Mouse (Mus musculus) kidney, adult 11 months (tissue): ENCODE data around the gene Twist2.

ENCODE experiments used
- DNase-seq: peaks from one replicate; pipeline ENCODE4 v3.0.0; 2022

Twist2 gene

DNA sequence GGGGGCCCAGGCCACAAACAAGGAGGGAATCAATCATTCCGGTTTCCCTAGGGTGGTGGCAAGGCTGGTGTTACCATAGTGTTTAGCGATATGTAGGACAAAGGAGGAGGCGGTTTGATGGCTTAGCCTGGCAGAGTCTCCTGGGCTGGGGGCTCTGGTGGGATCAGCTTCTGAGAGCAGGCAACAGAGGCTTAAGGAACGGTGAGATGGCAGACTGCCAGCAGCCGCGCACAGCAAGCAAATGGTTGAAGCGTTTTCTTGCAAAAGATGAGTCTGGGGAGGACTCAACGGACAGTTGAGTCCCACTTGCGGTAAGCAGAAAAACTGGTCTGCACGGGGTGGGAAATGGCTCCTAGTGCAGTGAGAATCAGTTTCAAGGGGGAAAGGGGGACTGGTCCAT, 19.3 kb downstream of the Twist2 start:
- no peak for DNase-seq

DNA sequence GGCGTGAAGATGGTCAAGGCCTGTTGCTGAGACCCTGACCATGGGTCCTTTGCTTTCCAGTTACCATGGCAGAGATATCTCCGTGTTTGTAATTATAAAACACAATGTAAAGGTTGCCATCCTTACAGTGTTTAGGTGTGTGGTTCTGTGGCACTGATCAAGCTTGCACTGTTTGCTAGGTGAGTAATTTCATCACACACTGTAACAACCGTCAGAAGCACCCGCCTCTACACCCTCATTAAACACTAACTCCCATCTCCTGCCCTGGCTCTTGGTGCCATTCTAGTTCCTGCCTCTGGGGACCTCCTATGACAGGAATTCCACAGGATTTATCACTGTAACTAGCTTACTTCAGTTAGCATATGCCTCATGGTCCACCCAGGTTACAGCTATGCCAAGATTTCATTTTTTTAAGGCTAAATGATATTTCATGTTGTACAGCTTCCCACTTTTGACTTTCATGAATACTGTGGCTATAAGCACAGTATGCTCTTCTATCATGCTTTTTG, 21.1 kb downstream of the Twist2 start:
- no peak for DNase-seq

DNA sequence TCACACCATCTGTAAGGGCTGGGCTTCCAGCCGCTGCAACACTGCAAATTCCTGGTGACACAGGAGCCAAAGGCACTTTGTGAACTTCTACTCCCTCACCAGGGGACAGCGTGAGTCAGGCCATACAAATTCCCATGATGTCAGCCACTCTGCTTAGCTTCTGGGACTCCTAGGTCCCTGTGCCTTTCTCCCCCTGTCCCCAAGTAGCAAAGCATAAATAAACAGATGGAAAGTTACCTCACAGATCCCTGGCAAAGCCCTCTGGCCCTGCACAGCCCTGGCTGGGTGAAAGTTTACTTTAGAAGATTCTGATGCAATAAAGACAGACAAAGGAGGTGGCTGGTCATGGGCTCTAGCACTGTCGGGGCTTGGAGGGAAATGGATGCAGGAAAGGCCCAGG, 22.3 kb downstream of the Twist2 start:
- DNase-seq, result no peak

DNA sequence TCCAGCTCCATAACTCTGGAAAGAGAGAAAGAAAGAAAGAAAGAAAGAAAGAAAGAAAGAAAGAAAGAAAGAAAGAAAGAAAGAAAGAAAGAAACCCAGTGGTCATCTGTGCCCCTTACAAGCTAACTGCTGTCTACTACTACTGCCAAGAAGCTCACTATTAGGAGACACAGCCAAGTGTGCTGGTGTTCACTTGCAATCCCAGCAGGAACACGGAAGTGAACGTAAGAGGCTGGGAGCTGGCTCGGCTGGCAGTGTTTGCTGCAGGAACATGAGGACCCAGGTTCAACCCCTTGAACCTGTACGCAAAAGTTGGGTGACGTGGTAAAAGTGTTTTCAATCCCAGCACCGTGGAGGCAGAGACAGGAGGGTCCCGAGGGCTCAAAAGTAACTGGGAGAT, 22.7 kb downstream of the Twist2 start:
- no peak for DNase-seq

DNA sequence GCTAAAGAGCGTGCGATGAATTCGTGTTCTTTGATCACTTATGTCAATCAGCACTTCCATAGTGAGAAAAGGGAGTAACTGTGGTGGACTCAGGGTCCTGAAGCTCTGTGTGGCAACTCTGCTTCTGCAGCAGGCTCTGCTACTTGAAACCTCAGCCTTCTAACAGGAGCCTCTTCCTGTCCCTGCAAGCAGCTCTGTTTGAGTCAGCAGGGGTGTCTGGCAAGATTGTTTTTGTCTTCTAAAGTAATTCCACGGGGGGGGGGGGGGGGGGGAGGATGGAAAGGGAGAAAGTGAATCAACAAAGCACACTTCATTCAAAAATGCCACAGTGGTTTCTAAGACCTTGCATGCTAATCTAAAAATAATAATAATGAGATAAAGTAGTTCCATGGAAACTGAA, 24.0 kb downstream of the Twist2 start:
- no peak for DNase-seq

DNA sequence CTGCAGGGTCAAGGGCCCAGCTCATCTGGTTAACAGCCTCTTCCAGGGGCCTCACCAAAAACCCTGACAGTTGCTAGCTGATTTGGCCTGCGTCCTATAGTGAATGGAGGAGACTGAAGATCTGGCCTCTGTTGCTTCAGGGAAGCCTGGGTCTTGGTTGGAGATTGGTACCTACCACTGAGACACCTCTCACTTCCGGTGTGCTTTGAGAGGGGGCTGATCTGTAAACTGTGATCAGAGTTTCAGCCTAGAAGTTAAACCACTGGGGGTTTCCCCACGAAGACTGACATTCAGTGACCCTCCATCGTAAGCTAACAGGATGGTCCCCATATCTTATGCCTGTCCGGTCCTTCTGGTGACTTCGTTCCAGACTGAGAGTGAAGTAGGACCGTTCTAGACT, 30.7 kb downstream of the Twist2 start:
- DNase-seq, result no peak

DNA sequence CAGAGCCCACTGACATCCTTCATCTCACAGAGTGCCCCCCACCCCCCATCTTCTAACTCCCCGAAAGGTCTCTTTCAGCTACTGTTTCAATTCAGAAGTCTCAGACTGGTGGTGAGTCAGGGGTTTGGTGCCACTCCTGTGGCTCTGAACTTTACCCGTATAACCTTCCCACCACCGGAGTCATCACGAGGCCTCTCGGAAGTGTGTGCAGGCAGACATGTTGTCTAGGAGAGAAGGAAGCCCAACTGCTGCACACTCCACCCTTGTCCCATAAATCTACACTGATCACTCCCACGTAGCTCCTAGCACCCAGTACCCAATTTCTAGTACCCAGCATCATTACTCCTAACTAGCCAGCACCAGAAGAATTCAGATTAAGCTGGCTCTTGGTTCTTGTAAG, 38.3 kb downstream of the Twist2 start:
- DNase-seq, result no peak

DNA sequence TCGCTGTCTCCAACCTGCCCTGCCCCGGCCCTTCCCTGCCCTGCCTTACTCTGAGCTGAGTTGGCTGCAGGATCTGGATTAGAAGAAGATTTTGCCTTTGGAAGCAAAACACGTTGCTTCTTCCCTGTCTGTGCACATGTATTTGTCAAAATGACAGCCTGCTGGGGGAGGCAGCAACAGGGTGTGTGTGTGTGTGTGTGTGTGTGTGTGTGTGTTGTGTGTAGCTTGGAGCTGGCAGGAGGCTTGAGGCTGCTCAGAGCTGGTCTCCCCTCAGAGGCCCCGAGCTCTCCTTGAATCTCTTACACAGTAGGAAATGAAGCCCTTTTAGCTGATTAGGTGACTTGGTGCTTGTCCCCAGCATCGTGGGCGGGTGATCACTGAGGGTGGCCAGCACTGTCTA, 38.7 kb downstream of the Twist2 start:
- DNase-seq, result no peak

DNA sequence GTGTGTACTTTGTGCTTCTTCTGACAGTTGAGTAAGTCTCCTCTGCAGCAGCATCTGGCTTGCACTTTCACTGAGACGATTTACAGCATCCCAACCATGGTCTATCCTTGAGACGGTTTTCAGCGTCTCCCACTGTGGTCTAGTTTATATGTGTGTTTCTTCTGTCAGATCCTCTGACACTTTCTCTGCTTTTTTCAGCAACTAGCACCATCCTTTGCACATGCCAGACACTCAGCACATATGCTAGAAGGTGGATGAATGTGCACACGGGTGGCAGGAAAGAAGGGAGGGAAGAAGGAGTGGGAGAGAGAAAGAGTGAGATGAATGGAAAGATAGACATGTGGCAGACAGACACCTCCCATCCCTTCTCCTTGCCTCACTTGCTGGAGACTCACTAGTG, 43.0 kb downstream of the Twist2 start:
- DNase-seq, result no peak

DNA sequence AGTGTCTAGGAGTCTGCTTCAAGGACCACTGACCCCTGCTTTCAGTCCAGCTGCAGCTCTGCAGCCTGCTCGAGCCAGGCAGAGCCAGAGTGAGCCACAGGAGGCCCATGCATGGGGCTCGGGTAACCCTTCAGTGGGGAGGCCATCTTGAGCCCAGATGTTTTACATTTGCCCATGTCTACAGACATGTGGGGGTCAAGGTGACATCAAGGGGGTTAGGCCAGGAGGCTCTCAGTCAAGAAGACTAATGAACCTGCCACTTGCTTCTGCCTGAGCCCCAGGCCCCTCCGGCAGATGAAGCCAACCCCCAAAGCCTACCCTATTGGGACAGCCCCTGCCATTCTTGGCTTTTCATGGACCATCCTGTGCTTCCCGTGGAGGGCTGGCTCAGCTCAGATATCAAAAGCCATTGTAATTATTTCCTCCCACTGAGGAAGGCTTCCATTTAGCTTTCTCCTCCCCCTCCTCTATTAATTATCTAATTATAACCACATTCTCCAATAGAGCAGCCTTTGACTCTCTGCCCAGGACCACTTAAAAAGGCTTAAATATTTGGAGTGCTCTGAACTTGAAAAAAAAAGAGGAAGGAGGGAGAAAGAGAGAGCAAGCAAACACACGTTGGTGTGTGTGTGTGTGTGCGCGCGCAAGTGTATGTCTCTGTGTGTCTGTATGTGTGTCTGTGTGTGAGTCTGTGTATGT, 43.6 kb downstream of the Twist2 start:
- no peak for DNase-seq

DNA sequence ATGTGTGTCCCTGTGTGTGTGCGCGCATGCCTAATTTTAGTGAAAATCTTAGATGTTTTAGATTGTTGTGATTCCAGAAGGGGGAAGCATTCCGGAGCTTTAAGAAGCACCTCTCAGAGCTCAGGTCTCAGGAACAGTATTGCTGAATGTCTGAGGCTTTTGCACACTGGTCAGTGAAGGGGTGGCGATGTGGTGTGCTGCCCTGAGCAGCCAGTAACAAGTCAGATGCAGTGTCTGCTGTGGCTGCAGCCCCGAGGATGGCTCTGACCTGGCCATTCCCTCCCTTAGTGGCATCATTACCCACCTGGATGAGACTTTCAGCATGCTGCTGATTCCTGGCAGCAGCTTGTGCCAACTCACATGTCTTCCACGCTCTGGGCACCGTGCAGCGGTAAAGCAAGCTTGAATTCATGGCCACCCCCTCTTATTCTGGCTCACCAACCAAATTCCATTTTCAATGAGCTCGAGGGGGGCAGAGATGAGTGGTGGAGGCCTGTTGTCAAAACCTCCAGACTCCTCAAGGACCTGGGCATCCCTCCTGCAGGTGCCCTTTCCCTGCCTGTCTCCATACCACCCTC, 44.2 kb downstream of the Twist2 start:
- no peak for DNase-seq

DNA sequence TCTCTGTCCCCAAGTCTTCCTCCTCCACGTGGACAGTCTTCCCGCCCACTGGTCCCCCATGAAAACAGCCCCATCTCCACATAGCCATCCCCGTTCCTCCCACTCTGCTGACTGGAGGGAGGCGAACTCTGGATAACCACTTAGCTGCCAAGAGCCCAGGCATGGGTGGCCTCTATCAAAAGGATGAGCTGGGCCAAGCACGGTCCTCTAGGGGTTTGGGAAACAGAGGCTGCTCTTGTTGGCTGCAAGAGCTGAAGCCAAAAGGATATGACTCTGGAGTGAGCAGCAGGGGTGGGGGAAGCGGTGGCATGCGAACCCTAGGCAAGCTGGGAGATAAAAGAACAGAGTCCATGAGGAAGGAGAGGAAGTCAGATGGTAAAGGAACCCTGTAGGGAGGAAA, 50.0 kb downstream of the Twist2 start:
- DNase-seq, result no peak

DNA sequence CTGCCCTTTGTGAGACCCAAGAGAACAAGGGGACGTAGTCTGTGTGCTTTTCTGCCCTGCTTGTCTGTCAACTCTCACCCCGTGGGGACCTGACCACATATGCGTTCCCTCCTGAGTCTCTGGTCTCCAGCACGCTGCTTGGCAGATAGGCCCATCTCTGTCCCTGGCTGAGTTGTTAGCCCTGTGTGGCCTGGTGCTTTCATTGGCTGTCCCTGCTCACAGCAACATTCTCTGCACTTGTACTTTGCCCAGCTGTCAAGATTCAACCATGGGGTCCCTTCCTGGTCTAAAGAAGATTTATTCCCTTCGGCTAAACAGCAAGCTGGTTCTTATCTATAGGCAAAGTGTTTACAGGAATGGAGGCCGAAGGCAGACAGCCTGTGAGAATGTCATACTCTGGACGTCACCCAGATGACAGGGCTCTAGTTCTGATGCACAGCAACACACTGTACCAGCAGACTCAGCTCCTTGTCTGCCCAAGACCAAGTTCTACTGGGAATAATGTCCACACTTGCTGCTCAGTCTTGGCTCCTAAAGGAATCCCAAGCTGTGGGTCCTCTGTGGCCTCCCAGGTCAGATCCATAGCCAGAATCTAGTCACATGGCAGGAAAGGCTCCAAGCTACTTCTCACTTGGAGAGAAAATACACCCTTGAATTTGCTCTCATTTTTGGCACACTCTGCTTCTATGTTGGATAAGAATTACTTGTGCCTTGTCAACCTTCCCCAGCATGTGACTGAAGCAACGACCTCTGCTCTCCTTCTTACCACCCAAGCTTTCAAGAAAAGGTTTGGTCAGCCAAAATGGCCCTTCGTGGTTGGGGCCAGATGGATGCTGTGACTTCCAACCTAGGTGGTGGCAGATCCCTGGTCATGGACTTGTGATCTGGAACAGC, 55.8 kb downstream of the Twist2 start:
- no peak for DNase-seq

DNA sequence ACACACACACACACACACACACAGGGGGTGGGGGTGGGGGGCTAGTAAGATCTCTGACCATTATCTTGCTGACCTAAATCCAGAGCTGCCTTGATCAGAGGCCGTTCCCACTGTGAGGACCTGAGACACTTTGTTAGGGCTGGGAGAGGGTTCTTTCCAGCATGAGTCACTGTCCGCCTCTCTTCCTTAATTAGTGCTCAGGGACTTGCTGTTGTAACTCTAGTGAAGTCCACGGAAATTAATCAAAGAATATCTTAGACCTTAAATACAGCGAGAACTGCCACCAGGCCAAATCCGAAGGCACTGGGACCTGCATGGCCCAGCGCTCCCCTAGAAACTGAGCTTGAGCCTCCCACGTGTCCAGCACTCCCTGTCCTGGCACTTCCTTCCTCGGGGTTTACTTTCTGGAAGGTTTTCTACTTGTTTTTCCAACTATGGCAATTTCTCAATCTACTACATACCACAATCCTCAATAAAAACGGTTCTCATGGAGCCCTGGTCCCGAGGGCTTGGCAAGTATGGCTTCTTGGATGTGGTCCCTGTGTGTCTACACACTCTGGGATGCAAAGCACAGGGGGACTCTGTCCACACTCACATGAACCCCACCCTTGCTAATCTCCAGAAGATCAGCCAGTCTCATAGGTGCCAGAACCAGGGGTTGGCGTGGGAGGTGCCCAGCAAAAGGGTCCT, 57.0 kb downstream of the Twist2 start:
- no peak for DNase-seq

DNA sequence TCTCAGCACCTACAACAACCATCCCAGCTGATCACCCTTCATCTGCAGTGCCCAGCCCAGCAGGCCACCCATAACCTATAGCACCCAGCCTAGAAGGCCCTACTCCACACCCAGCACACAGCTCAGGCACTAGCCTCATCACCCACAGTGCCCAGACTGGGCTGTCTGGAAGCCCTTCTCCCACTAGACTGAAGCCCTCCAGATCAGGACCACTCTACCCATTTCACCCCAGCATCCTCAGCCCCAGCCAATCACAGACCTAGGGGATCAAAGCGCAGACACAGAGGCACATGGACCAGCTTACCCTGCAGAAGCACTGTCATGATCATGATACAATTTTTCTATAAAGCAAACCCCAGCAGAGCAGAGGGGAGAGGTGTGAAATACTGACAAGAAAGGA, 57.6 kb downstream of the Twist2 start:
- no peak for DNase-seq

DNA sequence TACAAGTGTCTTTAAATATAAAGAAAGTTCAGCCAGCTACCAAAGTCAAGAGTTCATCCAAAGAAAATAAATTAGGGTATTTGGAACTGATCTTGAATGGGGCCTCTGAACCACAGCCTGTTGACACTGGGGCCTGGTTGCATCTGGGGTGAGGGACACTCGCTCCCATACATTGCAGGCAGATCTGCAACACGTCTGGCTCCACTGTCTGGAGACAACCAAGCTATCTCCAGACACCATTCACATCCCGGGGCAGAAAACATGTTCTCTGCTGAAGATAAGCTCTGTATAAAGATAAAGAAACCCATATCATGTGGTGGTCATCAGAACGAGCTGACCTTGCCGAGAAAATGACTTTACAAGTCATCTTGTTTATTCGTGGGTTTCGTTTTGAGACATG, 60.2 kb downstream of the Twist2 start:
- no peak for DNase-seq

DNA sequence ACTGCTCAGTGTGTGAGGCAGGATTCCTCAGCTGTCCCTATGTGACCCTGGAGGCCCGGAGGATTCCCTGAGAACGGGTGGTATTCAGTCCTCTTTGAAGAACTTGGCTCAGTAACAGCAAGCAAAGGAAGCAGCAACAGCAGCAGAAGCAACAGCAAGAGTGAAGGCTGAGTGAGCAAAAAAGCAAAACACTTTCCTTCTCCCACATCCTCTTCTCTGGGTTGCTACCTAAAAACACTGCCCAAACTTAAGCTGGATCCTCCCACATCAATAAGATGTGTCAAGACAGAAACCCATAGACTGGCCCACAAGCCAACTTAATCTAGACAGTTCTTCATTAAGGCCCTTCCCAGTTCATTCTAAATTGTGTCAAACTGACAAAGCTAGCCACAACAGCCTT, 64.7 kb downstream of the Twist2 start:
- no peak for DNase-seq

DNA sequence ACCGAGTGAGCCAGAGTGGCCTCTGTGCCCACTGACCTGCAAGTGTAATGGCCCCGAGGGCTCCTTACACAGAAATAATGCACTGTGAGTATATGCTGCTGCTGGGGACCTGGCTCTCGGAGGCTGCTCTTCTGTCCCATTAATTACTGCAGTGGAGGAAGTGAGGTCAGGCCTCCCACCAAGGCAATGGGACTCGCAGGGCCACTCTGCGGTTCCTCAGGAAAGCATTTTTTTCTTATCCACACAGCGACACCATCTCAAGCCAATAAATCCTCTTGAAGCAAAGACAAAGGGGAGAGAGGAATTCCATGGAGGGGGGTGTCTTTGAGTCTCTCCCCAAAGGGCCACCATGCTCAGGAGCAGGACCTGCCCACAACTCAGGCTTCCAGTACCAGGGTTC, 69.8 kb downstream of the Twist2 start:
- DNase-seq, result no peak

DNA sequence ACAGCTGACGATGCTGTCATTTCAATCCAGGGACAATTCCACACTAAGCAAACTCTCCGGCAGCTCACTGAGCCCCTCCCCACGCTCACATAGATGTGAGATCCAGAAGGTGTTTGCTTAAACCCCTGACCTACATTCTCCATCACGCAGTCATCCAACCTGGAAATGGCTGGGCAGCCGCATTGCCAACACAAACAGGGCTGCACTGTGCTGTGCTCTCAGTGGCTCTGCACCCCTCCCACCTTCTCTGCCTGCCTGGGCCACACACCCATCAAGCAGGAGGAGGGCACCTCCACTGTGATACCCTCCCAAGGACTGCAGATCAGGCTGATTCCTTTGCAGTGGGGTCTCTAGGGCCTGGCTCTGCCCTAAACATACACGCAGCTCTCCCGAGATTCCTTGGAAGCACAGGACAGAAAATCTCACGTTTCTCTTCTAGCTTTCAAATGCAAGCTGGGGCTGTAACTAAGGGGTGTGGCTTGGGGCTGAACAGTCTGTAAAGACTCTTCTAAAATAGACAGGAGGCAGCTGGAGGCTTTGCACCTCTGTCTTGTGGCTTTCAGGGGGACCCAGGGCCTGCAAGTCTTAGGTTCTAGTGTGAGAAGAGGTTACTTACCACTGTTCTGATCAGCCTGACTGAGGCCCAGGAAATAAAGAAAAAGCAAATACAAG, 71.3 kb downstream of the Twist2 start:
- DNase-seq, result no peak

DNA sequence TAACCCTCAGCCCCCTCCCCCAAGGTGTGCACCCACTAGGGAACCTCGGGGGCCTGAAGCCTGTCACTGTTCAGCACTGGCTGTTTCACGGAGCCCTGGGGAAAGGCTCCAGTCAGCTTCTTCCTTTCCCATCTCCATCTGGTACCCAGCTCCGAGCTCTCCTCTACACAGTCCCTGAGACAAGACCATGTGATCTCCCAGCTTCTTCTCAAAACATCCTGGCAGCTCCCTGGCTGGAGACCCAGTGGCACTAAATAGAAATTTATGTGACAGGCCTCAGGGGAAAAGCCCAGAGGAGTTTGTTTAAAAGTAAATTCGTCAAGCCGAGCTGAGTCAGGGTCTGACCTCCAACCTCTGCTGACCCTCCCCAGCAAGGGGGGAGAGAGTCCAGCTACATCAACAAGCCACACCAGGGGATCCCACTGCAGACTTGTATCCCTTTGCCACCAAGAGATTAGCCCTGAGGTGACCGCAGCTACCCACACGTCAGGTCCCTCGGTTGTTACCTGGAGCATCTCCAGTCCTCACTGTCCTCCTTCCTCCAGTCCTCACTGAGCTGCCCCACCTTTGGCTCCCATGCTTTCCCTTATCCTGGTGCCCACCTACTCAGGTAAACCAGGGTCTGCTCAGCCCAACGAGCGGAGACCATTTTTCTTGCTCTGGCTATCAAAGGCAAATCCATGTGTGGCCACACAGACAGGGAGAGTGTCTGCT, 72.5 kb downstream of the Twist2 start:
- no peak for DNase-seq

DNA sequence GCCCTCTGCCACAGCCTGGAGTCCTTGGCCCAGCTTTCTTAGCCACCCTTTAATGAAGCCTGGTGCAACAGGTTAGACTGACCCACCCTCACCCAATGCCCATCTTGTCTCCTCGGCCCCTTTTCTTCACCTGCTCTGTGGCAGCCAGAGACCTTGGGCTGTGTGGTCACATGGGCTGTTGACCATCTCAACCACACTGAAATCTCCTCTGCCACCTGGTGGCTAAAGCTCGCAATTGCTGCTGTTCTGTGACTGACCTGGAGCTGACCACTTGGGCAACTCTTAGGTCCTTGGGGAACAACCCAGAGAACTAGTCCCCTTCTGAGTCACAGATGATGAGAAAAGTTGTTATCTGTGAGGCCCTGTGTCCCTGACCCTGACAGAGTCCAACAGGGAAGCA, 73.4 kb downstream of the Twist2 start:
- DNase-seq, result peak; percentile 64
